Mouse (Mus musculus) gastrocnemius, adult 18-20 months (tissue): ENCODE results near the gene Tex264. TPM values are rescaled to one million over a fixed set of nuclear protein-coding genes. Genes with fewer than 3 reads are reported as not detected.

Experiments used
- total RNA-seq, 2 experiments: library from RNA; stranded (reverse); gene quantifications; 2 replicates each; pipeline ENCODE4 v1.2.3; 2021

Gene Tex264
- total RNA-seq, 2 experiments from 2014 or later, result 29.8 to 30.6 TPM

Other genes with a start within 250 kb of the Tex264 start
- 10 to 100 TPM; 10.0 to 13.0 TPM for gene Acy1, start 247.6 kb downstream of the Tex264 start, total RNA-seq
- gene Abhd14b, start 238.5 kb downstream of the Tex264 start, total RNA-seq, result 1 to 10 TPM; 4.0 to 4.1 TPM
- gene Abhd14a, start 238.2 kb downstream of the Tex264 start, total RNA-seq, result 10 to 100 TPM; 16.9 to 17.0 TPM
- gene Pcbp4, start 232.6 kb downstream of the Tex264 start, total RNA-seq, result 10 to 100 TPM; 54.7 to 69.6 TPM
- gene Gpr62, start 220.0 kb downstream of the Tex264 start, total RNA-seq, result under 1 TPM; 0.14 to 0.21 TPM
- gene Rrp9, start 210.0 kb downstream of the Tex264 start, total RNA-seq, result 10 to 100 TPM; 19.8 to 21.7 TPM
- 10 to 100 TPM; 68.1 to 69.4 TPM for gene Parp3, start 209.0 kb downstream of the Tex264 start, total RNA-seq
- gene Iqcf1, start 186.0 kb downstream of the Tex264 start, total RNA-seq, result not detected
- not detected for gene Iqcf5, start 171.4 kb downstream of the Tex264 start, total RNA-seq
- gene Iqcf3, start 124.3 kb downstream of the Tex264 start, total RNA-seq, result not detected
- gene Iqcf4, start 114.9 kb downstream of the Tex264 start, total RNA-seq, result not detected
- not detected for gene Iqcf6, start 59.3 kb downstream of the Tex264 start, total RNA-seq
- gene Grm2, start 29.8 kb downstream of the Tex264 start, total RNA-seq, result not detected
- gene Rad54l2, start 103.3 kb upstream of the Tex264 start, total RNA-seq, result 1 to 10 TPM; 6.6 to 6.9 TPM
- 10 to 100 TPM; 20.6 to 22.6 TPM for gene Dcaf1, start 135.9 kb upstream of the Tex264 start, total RNA-seq
- 1 to 10 TPM; 4.3 to 5.2 TPM for gene Rbm15b, start 201.5 kb upstream of the Tex264 start, total RNA-seq
- gene Manf, start 206.1 kb upstream of the Tex264 start, total RNA-seq, result 10 to 100 TPM; 33.0 to 42.8 TPM